Mouse (Mus musculus) erythroblast, embryonic 14.5 days (primary cell): ENCODE data around the gene Igf2bp3. TPM values are rescaled to one million over a fixed set of nuclear protein-coding genes. Genes with fewer than 3 reads are reported as not detected.

Source experiments
- H3K27me3 ChIP-seq: 2 replicates; pipeline ENCODE4 v1.6.1; 2012; ENCODE audit warnings: inconsistent platforms; ENCODE audit not compliant: control insufficient read depth
- H3K36me3 ChIP-seq: 2 replicates; pipeline ENCODE4 v1.6.1; 2012; ENCODE audit warnings: mild to moderate bottlenecking, inconsistent platforms; ENCODE audit not compliant: control insufficient read depth
- H3K4me1 ChIP-seq: 2 replicates; pipeline ENCODE4 v1.6.1; 2012; ENCODE audit warnings: inconsistent platforms; ENCODE audit not compliant: control insufficient read depth
- H3K4me3 ChIP-seq: replicated peaks from 2 replicates; pipeline ENCODE3; 2012; ENCODE audit warnings: moderate library complexity, mild to moderate bottlenecking, inconsistent platforms
- H3K9me3 ChIP-seq: 2 replicates; pipeline ENCODE4 v1.6.1; 2012; ENCODE audit warnings: low read length, inconsistent platforms, mixed read lengths; ENCODE audit not compliant: control insufficient read depth
- GATA1 ChIP-seq: IDR thresholded peaks from 2 replicates; pipeline ENCODE4 v1.6.1; 2012; ENCODE audit warnings: low read length, inconsistent platforms, mixed read lengths
- TAL1 ChIP-seq: IDR thresholded peaks from 3 replicates; pipeline ENCODE4 v1.6.1; 2012; ENCODE audit warnings: low read length, inconsistent platforms, mixed read lengths
- polyA plus RNA-seq: library from polyadenylated mRNA; stranded (reverse); fragments of >175 nt; gene quantifications from 2 replicates; pipeline ENCODE4 v1.2.3, GENCODE M21; 2012

Igf2bp3 gene
- polyA plus RNA-seq, 1 experiment = 0.58 TPM

- H3K4me1 ChIP-seq = peaks cover 28% of the 10 kb centered on the region
- no peaks in the 10 kb centered on the region for H3K9me3 ChIP-seq
- no peak for TF ChIP-seq TAL1
- TF ChIP-seq GATA1 = no peak
- no peaks in the 10 kb centered on the region for H3K27me3 ChIP-seq
- H3K4me3 ChIP-seq = no peak overlapping the region
- H3K36me3 ChIP-seq = peaks cover 19% of the 10 kb centered on the region
These were observed 8.3 kb downstream of the Igf2bp3 start for GRCm38 (mm10) chr6:49206416-49206815.

GRCm38 (mm10) chr6:49195188-49195587 lies 19.6 kb downstream of the Igf2bp3 start:
- Histone ChIP-seq H3K4me1 (no peaks in the 10 kb centered on the region), H3K36me3 (peaks cover 31% of the 10 kb centered on the region), H3K9me3 (peaks cover 18% of the 10 kb centered on the region), H3K27me3 (no peaks in the 10 kb centered on the region), H3K4me3 (no peak overlapping the region)
- no peak for TF ChIP-seq GATA1
- no peak for TF ChIP-seq TAL1

- Histone ChIP-seq H3K9me3 (peaks cover 18% of the 10 kb centered on the region), H3K4me3 (no peak overlapping the region), H3K4me1 (no peaks in the 10 kb centered on the region), H3K27me3 (no peaks in the 10 kb centered on the region), H3K36me3 (peaks cover 31% of the 10 kb centered on the region)
- no peak for TF ChIP-seq TAL1
- TF ChIP-seq GATA1 = no peak
These were observed 20.2 kb downstream of the Igf2bp3 start for GRCm38 (mm10) chr6:49194536-49194935.

- TF ChIP-seq TAL1 (no peak), GATA1 (no peak)
- Histone ChIP-seq H3K4me3 (no peak overlapping the region), H3K27me3 (no peaks in the 10 kb centered on the region), H3K4me1 (peaks cover 3% of the 10 kb centered on the region; the same call in 1 of the 2 replicates), H3K36me3 (peaks cover 8% of the 10 kb centered on the region), H3K9me3 (no peaks in the 10 kb centered on the region)
These were observed 25.4 kb downstream of the Igf2bp3 start for GRCm38 (mm10) chr6:49189363-49189762.

- H3K36me3 ChIP-seq = peaks cover 5% of the 10 kb centered on the region
- no peak overlapping the region for H3K4me3 ChIP-seq
- peaks cover 3% of the 10 kb centered on the region; the same call in 1 of the 2 replicates for H3K4me1 ChIP-seq
- H3K9me3 ChIP-seq = no peaks in the 10 kb centered on the region
- TF ChIP-seq GATA1 (no peak), TAL1 (no peak)
- H3K27me3 ChIP-seq = no peaks in the 10 kb centered on the region
These were observed 27.5 kb downstream of the Igf2bp3 start for GRCm38 (mm10) chr6:49187299-49187698.

GRCm38 (mm10) chr6:49176018-49176417 lies 38.7 kb downstream of the Igf2bp3 start:
- no peaks in the 10 kb centered on the region for H3K9me3 ChIP-seq
- no peaks in the 10 kb centered on the region for H3K27me3 ChIP-seq
- TF ChIP-seq TAL1 (no peak), GATA1 (no peak)
- H3K4me1 ChIP-seq = peaks cover 2% of the 10 kb centered on the region
- H3K36me3 ChIP-seq = no peaks in the 10 kb centered on the region
- H3K4me3 ChIP-seq = no peak overlapping the region

- TF ChIP-seq TAL1 (no peak), GATA1 (no peak)
- no peaks in the 10 kb centered on the region for H3K9me3 ChIP-seq
- peaks cover 2% of the 10 kb centered on the region for H3K4me1 ChIP-seq
- no peak overlapping the region for H3K4me3 ChIP-seq
- no peaks in the 10 kb centered on the region for H3K27me3 ChIP-seq
- no peaks in the 10 kb centered on the region for H3K36me3 ChIP-seq
These were observed 40.1 kb downstream of the Igf2bp3 start for GRCm38 (mm10) chr6:49174616-49175015.

- H3K36me3 ChIP-seq = no peaks in the 10 kb centered on the region
- H3K4me3 ChIP-seq = no peak overlapping the region
- no peak for TF ChIP-seq GATA1
- TF ChIP-seq TAL1 = no peak
- no peaks in the 10 kb centered on the region for H3K27me3 ChIP-seq
- H3K9me3 ChIP-seq = no peaks in the 10 kb centered on the region
- H3K4me1 ChIP-seq = peaks cover 2% of the 10 kb centered on the region
These were observed 41.1 kb downstream of the Igf2bp3 start for GRCm38 (mm10) chr6:49173674-49174073.

- Histone ChIP-seq H3K27me3 (no peaks in the 10 kb centered on the region), H3K36me3 (no peaks in the 10 kb centered on the region), H3K4me3 (no peak overlapping the region), H3K4me1 (peaks cover 2% of the 10 kb centered on the region), H3K9me3 (no peaks in the 10 kb centered on the region)
- TF ChIP-seq TAL1 = no peak
- TF ChIP-seq GATA1 = no peak
These were observed 41.5 kb downstream of the Igf2bp3 start for GRCm38 (mm10) chr6:49173265-49173664.

- peaks cover 2% of the 10 kb centered on the region; the same call in 1 of the 2 replicates for H3K36me3 ChIP-seq
- no peaks in the 10 kb centered on the region for H3K9me3 ChIP-seq
- H3K4me1 ChIP-seq = peaks cover 5% of the 10 kb centered on the region
- H3K4me3 ChIP-seq = no peak overlapping the region
- TF ChIP-seq GATA1 (no peak), TAL1 (no peak)
- no peaks in the 10 kb centered on the region for H3K27me3 ChIP-seq
These were observed 43.5 kb downstream of the Igf2bp3 start for GRCm38 (mm10) chr6:49171216-49171615.
